Mouse (Mus musculus) liver, embryonic 14.5 days (tissue): ENCODE data around the gene Krt76.

Experiments
- CTCF ChIP-seq: IDR thresholded peaks from 2 replicates; pipeline ENCODE4 v1.5.1; 2016; ENCODE audit warnings: antibody characterized with exemption, low read depth, control low read depth
- EP300 ChIP-seq: IDR thresholded peaks from 2 replicates; pipeline ENCODE4 v1.6.1; 2016; ENCODE audit warnings: antibody characterized with exemption, low read depth

DNA sequence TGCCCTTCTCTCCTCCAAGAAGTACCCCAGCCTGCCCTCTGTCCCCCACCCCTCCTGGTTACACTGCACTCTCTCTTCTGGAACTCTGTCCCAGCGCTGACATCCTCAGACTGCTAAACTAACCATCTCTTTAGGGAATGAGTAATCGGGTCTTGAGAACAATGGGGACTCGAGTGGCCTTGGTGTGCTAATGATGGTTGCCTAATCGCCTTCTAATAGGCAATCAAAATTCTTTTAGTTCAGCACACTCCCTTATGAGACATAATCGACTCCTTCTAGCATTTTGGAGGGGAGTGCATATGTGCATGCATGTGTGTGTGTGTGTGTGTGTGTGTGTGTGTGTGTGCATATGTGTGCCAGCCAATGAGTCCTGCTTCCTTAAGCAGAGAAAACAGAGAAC is 40.1 kb downstream of the Krt76 start:
- TF ChIP-seq CTCF (no peak), EP300 (no peak)
